Mouse (Mus musculus) liver, adult 2 months (tissue): ENCODE results near the gene Dok1.

Experiments
- CTCF ChIP-seq: fragments of 200-500 bp; IDR thresholded peaks from 2 replicates; pipeline ENCODE4 v1.5.1; 2011; ENCODE audit warnings: low read depth, low read length, control low read depth
- POLR2A ChIP-seq: fragments of 200-500 bp; IDR thresholded peaks from 2 replicates; pipeline ENCODE4 v1.6.1; 2011; ENCODE audit warnings: low read length, control low read depth; ENCODE audit not compliant: insufficient read depth; ENCODE audit errors: extremely low read depth

DNA sequence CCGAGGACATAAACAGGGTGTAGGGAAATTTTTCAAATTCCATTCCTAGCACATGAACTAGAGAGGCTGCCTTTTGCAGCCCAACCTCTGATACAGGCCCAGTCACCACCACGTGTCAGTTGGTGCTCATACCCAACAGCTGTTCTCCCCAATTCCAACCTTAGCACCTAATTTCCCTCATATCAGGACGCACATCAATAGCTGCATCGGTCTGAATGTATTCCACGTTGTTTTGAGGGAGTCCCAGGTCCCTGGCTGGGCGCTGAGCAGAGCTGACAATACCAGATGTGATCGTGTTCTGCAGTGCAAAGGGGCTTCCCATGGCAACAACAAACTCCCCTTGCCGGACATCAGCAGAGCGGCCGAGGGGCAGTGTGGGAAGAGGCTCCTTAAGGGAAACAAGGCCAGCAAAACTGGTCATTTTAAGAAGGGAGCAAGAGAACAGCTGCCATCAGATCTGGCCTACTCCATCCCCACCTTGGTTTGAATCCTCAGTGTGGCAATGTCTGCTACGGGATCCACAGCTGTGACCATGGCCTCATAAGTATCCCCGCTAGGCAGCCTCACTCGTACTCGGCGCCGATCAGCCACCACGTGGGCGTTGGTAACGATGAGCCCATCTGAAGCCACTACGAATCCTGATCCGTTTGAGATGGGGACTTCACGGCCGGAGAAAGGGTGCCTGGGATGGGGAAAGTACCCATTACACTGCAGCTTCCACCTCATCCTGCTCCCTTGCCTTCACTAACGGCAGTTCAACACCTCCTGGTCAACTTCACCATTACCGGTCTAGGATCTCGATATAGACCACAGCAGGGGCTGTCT, 20.1 kb upstream of the Dok1 start:
- TF ChIP-seq CTCF (no peak), POLR2A (no peak)
